Mouse (Mus musculus) thymus, adult 2 months (tissue): ENCODE data around the gene Psmd4. TPM values are rescaled to one million over a fixed set of nuclear protein-coding genes. Genes with fewer than 3 reads are reported as not detected.

Source experiments
- DNase-seq: peaks from one replicate; pipeline ENCODE4 v3.0.0; 2021
- H3K27ac ChIP-seq: fragments of 200-500 bp; 2 replicates; pipeline ENCODE4 v1.5.1; 2012; ENCODE audit warnings: low read length, control low read depth; ENCODE audit not compliant: control insufficient read depth, insufficient read depth
- H3K27me3 ChIP-seq: fragments of 200-500 bp; 2 replicates; pipeline ENCODE4 v1.6.1; 2012; ENCODE audit warnings: mild to moderate bottlenecking, low read length, moderate library complexity, mixed read lengths; ENCODE audit not compliant: control insufficient read depth, insufficient read depth
- H3K36me3 ChIP-seq: fragments of 200-500 bp; 2 replicates; pipeline ENCODE4 v1.6.1; 2012; ENCODE audit warnings: mild to moderate bottlenecking, low read length, moderate library complexity; ENCODE audit not compliant: control insufficient read depth, insufficient read depth
- H3K4me1 ChIP-seq: fragments of 200-500 bp; replicated peaks from 2 replicates; pipeline ENCODE4 v1.6.1; 2012; ENCODE audit warnings: low read length; ENCODE audit not compliant: control insufficient read depth, insufficient read depth
- H3K4me3 ChIP-seq: fragments of 200-500 bp; 2 replicates; pipeline ENCODE4 v1.5.1; 2012; ENCODE audit warnings: mild to moderate bottlenecking, low read length, control low read depth, moderate library complexity; ENCODE audit not compliant: control insufficient read depth, insufficient read depth
- CTCF ChIP-seq: fragments of 200-500 bp; IDR thresholded peaks from 2 replicates; pipeline ENCODE4 v1.5.1; 2012; ENCODE audit warnings: mild to moderate bottlenecking, control low read depth, low read length, moderate library complexity, borderline replicate concordance; ENCODE audit not compliant: control insufficient read depth, poor library complexity, insufficient read depth; ENCODE audit errors: extremely low read depth
- POLR2A ChIP-seq: fragments of 200-500 bp; IDR thresholded peaks from 2 replicates; pipeline ENCODE4 v1.6.1; 2012; ENCODE audit warnings: mild to moderate bottlenecking, low read length, control low read depth, moderate library complexity; ENCODE audit not compliant: control insufficient read depth, poor library complexity, insufficient read depth; ENCODE audit errors: extremely low read depth
- WGBS: fragments of 180-500 bp; shearing (Covaris S2); methylation state at CpG from one replicate; pipeline ENCODE4 v1.1.7; 2018; 5-methylcytosine and 5-hydroxymethylcytosine counted together
- polyA plus RNA-seq: library from polyadenylated mRNA; depleted of rRNA; stranded (reverse); fragments of >200 nt; gene quantifications from 2 replicates; pipeline ENCODE4 v1.2.3, GENCODE M21; 2012

Gene Psmd4
- polyA plus RNA-seq, 1 experiment, result 227 TPM

- H3K27me3 ChIP-seq, result no peaks in the 10 kb centered on the region
- H3K4me3 ChIP-seq, result peak overlapping the region; percentile 78
- H3K4me1 ChIP-seq, result peaks cover 15% of the 10 kb centered on the region
- no peak for DNase-seq
- 7% methylated on average over 21 of the region's 21 CpGs for WGBS
- H3K27ac ChIP-seq, result peak overlapping the region; percentile 95
- TF ChIP-seq POLR2A (no peak), CTCF (no peak)
- H3K36me3 ChIP-seq, result peaks cover 5% of the 10 kb centered on the region
Measured at GRCm38 (mm10) chr3:95016532-95017056, 25.8 kb downstream of the Psmd4 start.

- H3K4me1 ChIP-seq, result peaks cover 13% of the 10 kb centered on the region
- no peak for TF ChIP-seq CTCF
- TF ChIP-seq POLR2A, result peak; percentile 25
- H3K4me3 ChIP-seq, result peak overlapping the region; percentile 78
- H3K27me3 ChIP-seq, result no peaks in the 10 kb centered on the region
- peak overlapping the region; percentile 95 for H3K27ac ChIP-seq
- peaks cover 11% of the 10 kb centered on the region for H3K36me3 ChIP-seq
- peak; percentile 93 for DNase-seq
- WGBS, result under 1% methylated on average over 40 of the region's 40 CpGs
Measured at GRCm38 (mm10) chr3:95015891-95016531, 26.4 kb downstream of the Psmd4 start.

GRCm38 (mm10) chr3:95015337-95015872 lies 27.0 kb downstream of the Psmd4 start, which contains the start of gene Zfp687:
Gene Zfp687, minus strand, starts transcription at chr3:95015448.
- Histone ChIP-seq H3K4me1 (peaks cover 13% of the 10 kb centered on the region), H3K4me3 (peak within 1 kb of the TSS; percentile 78), H3K36me3 (peaks cover 17% of the 10 kb centered on the region), H3K27ac (peak within 1 kb of the TSS; percentile 95), H3K27me3 (no peaks in the 10 kb centered on the region)
- TF ChIP-seq CTCF, result peak; percentile 50; the same call in 1 of the 2 replicates
- peak; percentile 83; the same call in 1 of the 2 replicates for TF ChIP-seq POLR2A
- peak; percentile 100 for DNase-seq
- WGBS, result under 1% methylated on average over 37 of the region's 37 CpGs

- H3K27me3 ChIP-seq, result no peaks in the 10 kb centered on the region
- DNase-seq, result peak; percentile 47
- H3K36me3 ChIP-seq, result peaks cover 25% of the 10 kb centered on the region
- H3K4me3 ChIP-seq, result peak overlapping the region; percentile 74
- peaks cover 13% of the 10 kb centered on the region for H3K4me1 ChIP-seq
- 3% methylated on average over 44 of the region's 44 CpGs for WGBS
- no peak overlapping the region for H3K27ac ChIP-seq
- TF ChIP-seq CTCF (no peak), POLR2A (no peak)
Measured at GRCm38 (mm10) chr3:95014428-95015151, 27.8 kb downstream of the Psmd4 start.

GRCm38 (mm10) chr3:95013699-95014427 lies 28.6 kb downstream of the Psmd4 start:
- Histone ChIP-seq H3K4me1 (peaks cover 13% of the 10 kb centered on the region), H3K36me3 (peaks cover 32% of the 10 kb centered on the region), H3K4me3 (peak overlapping the region; percentile 74), H3K27me3 (no peaks in the 10 kb centered on the region), H3K27ac (no peak overlapping the region)
- no peak for TF ChIP-seq POLR2A
- no peak for TF ChIP-seq CTCF
- WGBS, result 44% methylated on average over 13 of the region's 13 CpGs
- DNase-seq, result peak; percentile 18

GRCm38 (mm10) chr3:95012982-95013381 lies 29.4 kb downstream of the Psmd4 start:
- no peak overlapping the region for H3K4me3 ChIP-seq
- no peak for TF ChIP-seq POLR2A
- no peak for TF ChIP-seq CTCF
- H3K27ac ChIP-seq, result no peak overlapping the region
- H3K4me1 ChIP-seq, result peaks cover 13% of the 10 kb centered on the region
- H3K27me3 ChIP-seq, result no peaks in the 10 kb centered on the region
- H3K36me3 ChIP-seq, result peaks cover 39% of the 10 kb centered on the region
- no peak for DNase-seq
- WGBS, result 97% methylated on average over 3 of the region's 3 CpGs
